Mouse (Mus musculus) adrenal gland, adult 18-20 months (tissue): ENCODE data around the gene Cpne9. TPM values are rescaled to one million over a fixed set of nuclear protein-coding genes. Genes with fewer than 3 reads are reported as not detected.
A peak's percentile ranks its signal among the peaks of the same experiment; 100 is the strongest.

Experiments
- DNase-seq, 2 experiments: peaks; one replicate each; pipeline ENCODE4 v3.0.0; 2021 to 2022; ENCODE audit warnings: low spot score in 2 of 2
- long read RNA-seq, 2 experiments: library from polyadenylated mRNA; stranded (forward); transcript quantifications; one replicate each; pipeline ENCODE4 v2.0.0; 2021
- total RNA-seq, 2 experiments: library from RNA; stranded (reverse); gene quantifications; 1 replicate in 1 of 2; 2 replicates in 1 of 2; pipeline ENCODE4 v1.2.3; 2021

Cpne9 gene
- 1 to 10 TPM; 2.8 to 4.4 TPM for total RNA-seq
- long read RNA-seq, experiment 1: 0 reads
- long read RNA-seq, experiment 2, partial matches to known transcripts: 1 of 2 reads
- long read RNA-seq, experiment 2, other reads (novel, unspliced or antisense): 1 of 2 reads

DNA sequence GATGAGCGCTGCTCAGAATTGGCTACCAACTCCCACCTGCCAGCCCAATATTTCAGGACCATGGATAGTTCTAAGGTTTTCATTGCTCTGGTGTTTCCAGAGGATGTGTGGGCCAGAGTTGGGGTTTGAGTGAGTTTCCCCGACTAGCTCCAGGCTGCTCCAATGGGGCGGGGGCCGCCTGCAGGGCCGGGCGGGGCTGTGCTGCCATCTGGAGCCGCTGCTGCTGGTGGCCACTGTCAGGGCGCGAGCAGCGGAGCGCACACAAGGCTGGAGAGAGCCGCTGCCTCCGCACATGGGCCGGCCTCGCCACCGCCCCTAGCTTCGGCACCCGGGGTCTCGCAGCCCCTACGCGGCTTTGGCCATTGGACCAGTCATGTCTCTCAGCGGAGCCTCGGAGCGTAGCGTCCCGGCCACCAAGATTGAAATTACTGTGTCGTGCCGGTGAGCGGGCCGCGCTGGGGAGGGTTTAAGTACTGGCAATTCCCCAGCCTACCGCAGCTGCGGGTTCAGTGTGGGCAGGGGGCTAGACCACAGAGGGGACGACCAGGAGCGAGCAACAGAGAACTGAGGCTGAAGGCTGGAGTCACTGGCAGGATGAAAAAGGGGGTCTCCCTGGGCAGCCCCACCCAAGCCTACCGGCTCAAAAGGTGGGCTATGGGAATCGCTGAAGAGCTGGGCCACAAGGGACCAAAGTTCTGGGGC lies at the start of gene Cpne9:
TSS of gene Cpne9 (plus strand) at position 207 of the 702 bp plus-strand sequence.
- no peak for DNase-seq

GRCm38 (mm10) chr6:113235141-113235540 lies 47.0 kb upstream of the Cpne9 start:
- no peak for DNase-seq

DNA sequence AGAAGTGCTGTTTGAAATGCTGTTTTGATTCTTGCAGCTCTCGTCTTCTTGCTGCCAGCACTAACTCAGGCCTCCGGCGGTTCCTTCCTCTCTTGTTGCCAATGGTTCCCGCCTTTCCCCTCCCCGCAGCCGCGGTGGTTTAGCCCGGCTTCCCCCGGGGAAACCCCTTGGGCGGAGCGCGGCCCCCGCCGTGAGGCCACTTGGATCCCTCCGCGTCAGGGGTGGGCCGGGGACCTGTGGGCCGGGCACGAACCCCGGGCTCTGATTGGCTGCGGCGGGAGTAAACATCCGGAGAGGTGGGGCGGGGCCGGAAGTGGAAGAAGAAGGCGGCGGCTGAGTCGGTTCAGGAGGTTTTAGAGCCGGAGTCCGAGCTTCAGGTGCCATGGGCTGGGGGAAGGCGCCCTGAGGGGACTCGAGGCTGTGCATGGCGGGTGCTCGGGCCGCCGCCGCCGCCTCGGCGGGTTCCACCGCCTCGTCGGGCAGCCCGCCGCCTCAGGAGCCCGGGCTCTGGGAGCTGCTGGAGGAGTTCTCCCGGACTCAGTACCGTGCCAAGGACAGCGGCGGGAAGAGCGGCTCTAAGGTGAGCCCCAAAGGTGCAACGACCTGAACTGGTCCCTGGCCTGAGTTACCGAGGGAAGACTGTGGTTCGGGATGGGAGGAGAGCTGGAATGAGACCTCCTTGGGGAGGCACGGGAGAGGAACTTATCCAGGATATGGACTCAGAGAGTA lies 44.4 kb upstream of the Cpne9 start, which contains the start of gene Mtmr14:
TSS of gene Mtmr14 (plus strand) at position 302 of the 729 bp plus-strand sequence.
- DNase-seq: peak; percentile 98

GRCm38 (mm10) chr6:113238442-113238841 lies 43.7 kb upstream of the Cpne9 start:
- DNase-seq: no peak

DNA sequence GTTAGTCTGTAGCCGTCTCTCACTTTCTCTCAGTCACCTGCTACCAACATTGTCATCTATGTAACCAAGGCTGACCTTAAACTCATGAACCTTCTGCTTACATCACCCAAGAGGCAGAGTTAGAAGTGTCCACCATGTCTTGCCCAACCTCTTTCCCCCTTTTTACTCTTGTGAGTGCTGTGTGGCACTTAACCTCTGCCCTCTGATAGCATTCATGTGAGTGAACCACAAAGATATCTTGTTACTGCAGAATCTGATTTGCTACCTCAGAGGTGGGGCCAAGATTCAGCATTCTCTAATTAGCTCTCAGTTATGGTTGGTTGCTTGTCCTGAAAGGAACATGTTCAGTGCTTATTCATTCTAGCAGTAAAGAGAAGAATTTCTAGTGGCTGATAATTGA lies 39.4 kb upstream of the Cpne9 start:
- DNase-seq: no peak

DNA sequence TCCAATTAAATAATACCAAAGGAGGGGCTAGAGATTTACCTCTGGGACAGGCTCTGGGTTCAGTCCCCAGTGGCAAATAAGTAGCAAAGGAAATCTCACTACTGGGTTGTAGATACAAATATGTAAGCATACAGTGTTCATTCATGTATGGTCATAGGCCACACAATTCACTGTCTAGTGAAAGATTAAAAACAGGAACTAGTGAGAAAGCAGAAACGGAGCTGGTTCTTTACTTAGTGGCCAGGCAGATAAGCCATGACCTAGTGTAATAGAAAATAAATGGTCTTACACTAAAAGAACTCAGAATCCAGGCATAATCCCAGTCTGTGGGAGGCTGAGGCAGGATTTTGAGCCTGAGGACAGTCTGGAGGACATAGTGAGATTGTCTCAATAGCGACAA lies 36.5 kb upstream of the Cpne9 start:
- DNase-seq: no peak

GRCm38 (mm10) chr6:113250786-113251185 lies 31.3 kb upstream of the Cpne9 start:
- no peak for DNase-seq

GRCm38 (mm10) chr6:113251921-113252320 lies 30.2 kb upstream of the Cpne9 start:
- DNase-seq: no peak

DNA sequence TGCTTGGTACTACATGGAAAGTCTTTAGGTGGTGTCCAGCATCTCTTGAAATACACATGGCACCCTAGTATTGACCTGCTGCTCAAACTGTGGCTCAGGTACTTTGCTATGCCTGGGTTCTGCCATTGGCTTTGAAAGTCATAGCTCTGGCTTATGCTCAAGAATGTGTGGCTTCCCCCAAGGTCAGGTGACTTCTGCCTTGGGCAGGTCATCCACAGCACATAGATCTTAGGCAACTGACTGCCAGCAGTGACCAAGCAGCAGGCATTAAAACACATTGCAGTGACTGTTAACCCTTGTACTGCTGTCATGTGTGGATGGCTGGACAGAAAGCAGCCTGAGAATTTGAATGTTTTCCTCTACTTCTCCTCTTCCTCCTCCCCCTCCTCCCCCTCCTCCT lies 27.2 kb upstream of the Cpne9 start:
- peak in 1 of 2 experiments; percentile 24 for DNase-seq

- no peak for DNase-seq
These were observed 20.8 kb upstream of the Cpne9 start for GRCm38 (mm10) chr6:113261174-113261858.

GRCm38 (mm10) chr6:113263531-113263930 lies 18.6 kb upstream of the Cpne9 start:
- DNase-seq: no peak

- no peak for DNase-seq
These were observed 17.7 kb upstream of the Cpne9 start for GRCm38 (mm10) chr6:113264429-113264828.

GRCm38 (mm10) chr6:113266996-113267655 lies 15.0 kb upstream of the Cpne9 start:
- DNase-seq: no peak

- DNase-seq: no peak
These were observed 14.1 kb upstream of the Cpne9 start for GRCm38 (mm10) chr6:113267988-113268387.

DNA sequence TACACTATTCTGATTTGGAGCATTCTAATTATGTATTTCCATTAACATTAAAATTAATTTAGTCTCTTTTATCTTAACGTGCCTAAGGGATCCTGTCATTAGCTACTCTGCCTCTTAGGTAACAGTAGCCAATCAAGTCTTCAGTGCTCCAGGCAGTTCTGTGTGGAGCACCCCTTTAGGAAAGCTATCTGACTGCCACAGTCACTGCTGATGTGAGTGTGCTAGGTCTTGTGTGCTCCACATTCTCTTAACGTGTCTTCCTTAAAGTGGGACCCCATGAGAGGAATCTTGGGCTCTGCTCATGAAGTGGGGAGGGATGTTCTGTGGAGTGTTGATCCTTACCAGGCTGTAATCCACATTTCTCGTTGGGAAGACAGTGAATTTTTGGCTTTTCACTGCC lies 9.7 kb upstream of the Cpne9 start:
- DNase-seq: no peak

GRCm38 (mm10) chr6:113276846-113277245 lies 5.3 kb upstream of the Cpne9 start:
- no peak for DNase-seq

DNA sequence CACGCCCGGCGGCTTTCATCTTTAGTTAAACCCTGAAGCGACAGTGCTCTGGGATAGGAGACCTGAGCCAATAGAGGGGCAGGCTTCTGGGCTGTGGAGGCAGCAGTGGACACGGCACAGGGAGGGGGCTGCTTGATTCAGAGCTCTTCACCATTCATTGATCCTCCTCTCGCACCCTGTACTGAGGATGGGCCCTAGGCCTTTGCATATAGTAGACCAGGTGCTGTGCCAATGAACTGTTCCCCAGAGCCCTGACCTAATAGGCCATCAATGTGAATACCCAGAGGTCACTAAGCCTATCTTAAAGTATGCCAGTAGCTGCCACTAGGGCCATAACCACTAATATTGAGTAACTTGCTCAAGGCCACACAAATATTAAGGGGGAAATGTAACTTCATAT lies 431 bp upstream of the Cpne9 start:
- no peak for DNase-seq

- DNase-seq: no peak
These were observed 862 bp downstream of the Cpne9 start for GRCm38 (mm10) chr6:113282969-113283368.

DNA sequence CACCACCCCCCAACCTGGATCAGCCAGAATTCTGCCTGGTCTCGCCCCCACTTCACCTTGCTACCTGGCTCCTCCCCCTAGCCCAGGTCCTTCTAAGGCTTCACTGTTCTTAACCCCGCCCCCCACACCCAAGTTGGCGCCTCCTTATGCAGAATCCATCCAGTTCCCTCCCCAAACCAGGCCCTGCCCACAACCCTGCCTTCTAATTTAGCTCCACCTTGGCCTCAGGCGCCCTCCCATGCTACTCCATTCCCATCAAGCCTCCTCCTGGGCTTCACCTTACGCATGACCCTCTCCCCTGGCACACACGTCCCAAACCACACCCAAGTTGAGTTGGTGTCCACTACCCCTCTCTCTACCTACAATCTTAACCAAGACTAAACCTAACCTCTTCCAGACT lies 1.4 kb downstream of the Cpne9 start:
- no peak for DNase-seq

GRCm38 (mm10) chr6:113284931-113285330 lies 2.8 kb downstream of the Cpne9 start:
- no peak for DNase-seq

- DNase-seq: no peak
These were observed 4.2 kb downstream of the Cpne9 start for GRCm38 (mm10) chr6:113286316-113286715.
